Mouse (Mus musculus) liver, adult 2 months (tissue): ENCODE data around the gene Dhx37. TPM values are rescaled to one million over a fixed set of nuclear protein-coding genes. Genes with fewer than 3 reads are reported as not detected.
A peak's percentile ranks its signal among the peaks of the same experiment; 100 is the strongest.

Experiments
- DNase-seq: peaks from one replicate; pipeline ENCODE4 v3.0.0-alpha.2; 2011; ENCODE audit warnings: low read depth, low spot score; ENCODE audit errors: extremely low read depth
- H3K27ac ChIP-seq: fragments of 200-500 bp; replicated peaks from 2 replicates; pipeline ENCODE4 v1.5.1; 2012; ENCODE audit warnings: low read depth, mild to moderate bottlenecking, control low read depth, inconsistent platforms, low read length; ENCODE audit not compliant: insufficient read depth
- H3K27me3 ChIP-seq: fragments of 200-500 bp; 2 replicates; pipeline ENCODE4 v1.6.1; 2012; ENCODE audit warnings: mild to moderate bottlenecking, moderate library complexity, low read length, inconsistent platforms; ENCODE audit not compliant: control insufficient read depth, insufficient read depth
- H3K36me3 ChIP-seq: fragments of 200-500 bp; 2 replicates; pipeline ENCODE4 v1.6.1; 2012; ENCODE audit warnings: low read length, inconsistent platforms; ENCODE audit not compliant: control insufficient read depth, insufficient read depth
- H3K4me1 ChIP-seq: fragments of 200-500 bp; 2 replicates; pipeline ENCODE4 v1.6.1; 2011; ENCODE audit warnings: low read length; ENCODE audit not compliant: control insufficient read depth, insufficient read depth
- H3K4me3 ChIP-seq: fragments of 200-500 bp; 2 replicates; pipeline ENCODE4 v1.5.1; 2011; ENCODE audit warnings: low read depth, mild to moderate bottlenecking, control low read depth, low read length, moderate library complexity; ENCODE audit not compliant: insufficient read depth
- H3K79me2 ChIP-seq: fragments of 200-500 bp; 2 replicates; pipeline ENCODE4 v1.6.1; 2012; ENCODE audit warnings: inconsistent platforms, mild to moderate bottlenecking, low read length, moderate library complexity; ENCODE audit not compliant: control insufficient read depth, insufficient read depth
- H3K9ac ChIP-seq: fragments of 200-500 bp; 2 replicates; pipeline ENCODE4 v1.6.1; 2012; ENCODE audit warnings: low read depth, mild to moderate bottlenecking, control low read depth, inconsistent platforms, low read length
- CTCF ChIP-seq: fragments of 200-500 bp; IDR thresholded peaks from 2 replicates; pipeline ENCODE4 v1.5.1; 2011; ENCODE audit warnings: low read depth, low read length, control low read depth
- POLR2A ChIP-seq: fragments of 200-500 bp; IDR thresholded peaks from 2 replicates; pipeline ENCODE4 v1.6.1; 2011; ENCODE audit warnings: low read length, control low read depth; ENCODE audit not compliant: insufficient read depth; ENCODE audit errors: extremely low read depth
- WGBS: fragments of 180-500 bp; shearing (Covaris S2); methylation state at CpG from one replicate; pipeline ENCODE4 v1.1.7; 2018; 5-methylcytosine and 5-hydroxymethylcytosine counted together
- polyA plus RNA-seq: library from polyadenylated mRNA; depleted of rRNA; stranded (reverse); fragments of >200 nt; gene quantifications from 2 replicates; pipeline ENCODE4 v1.2.3, GENCODE M21; 2012
- total RNA-seq: library from RNA; depleted of rRNA; stranded (reverse); fragments of >200 nt; gene quantifications from 2 replicates; pipeline ENCODE4 v1.2.3, GENCODE M21; 2014

Gene Dhx37
- total and polyA plus RNA-seq, 2 experiments, result 3.8 to 14.0 TPM

- H3K9ac ChIP-seq, result peak overlapping the region; percentile 94
- TF ChIP-seq POLR2A (no peak), CTCF (no peak)
- DNase-seq, result no peak
- H3K4me1 ChIP-seq, result peaks cover 40% of the 10 kb centered on the region
- peaks cover 12% of the 10 kb centered on the region for H3K36me3 ChIP-seq
- peaks cover 37% of the 10 kb centered on the region for H3K79me2 ChIP-seq
- peak overlapping the region; percentile 80 for H3K27ac ChIP-seq
- H3K27me3 ChIP-seq, result no peaks in the 10 kb centered on the region
- 34% methylated on average over 7 of the region's 7 CpGs for WGBS
- peak overlapping the region; percentile 89 for H3K4me3 ChIP-seq
Observed at GRCm38 (mm10) chr5:125477533-125477932, 43.6 kb upstream of the Dhx37 start.

GRCm38 (mm10) chr5:125476799-125477198 lies 42.9 kb upstream of the Dhx37 start:
- H3K36me3 ChIP-seq, result peaks cover 8% of the 10 kb centered on the region
- peaks cover 37% of the 10 kb centered on the region for H3K79me2 ChIP-seq
- H3K27me3 ChIP-seq, result no peaks in the 10 kb centered on the region
- WGBS, result 46% methylated on average over 7 of the region's 7 CpGs
- peak overlapping the region; percentile 80 for H3K27ac ChIP-seq
- DNase-seq, result no peak
- peak overlapping the region; percentile 89 for H3K4me3 ChIP-seq
- H3K9ac ChIP-seq, result peak overlapping the region; percentile 94
- TF ChIP-seq POLR2A (no peak), CTCF (no peak)
- H3K4me1 ChIP-seq, result peaks cover 35% of the 10 kb centered on the region

- H3K4me3 ChIP-seq, result peak overlapping the region; percentile 89
- peak overlapping the region; percentile 80 for H3K27ac ChIP-seq
- peaks cover 4% of the 10 kb centered on the region for H3K36me3 ChIP-seq
- H3K27me3 ChIP-seq, result no peaks in the 10 kb centered on the region
- 14% methylated on average over 5 of the region's 5 CpGs for WGBS
- H3K4me1 ChIP-seq, result peaks cover 32% of the 10 kb centered on the region
- DNase-seq, result no peak
- peak overlapping the region; percentile 94 for H3K9ac ChIP-seq
- TF ChIP-seq CTCF (0 out of 2 replicates have a peak, but pooled peaks have one; percentile 22), POLR2A (0 out of 2 replicates have a peak, but pooled peaks have one; percentile 1)
- H3K79me2 ChIP-seq, result peaks cover 37% of the 10 kb centered on the region
Observed at GRCm38 (mm10) chr5:125476286-125476625, 42.3 kb upstream of the Dhx37 start.

- under 1% methylated on average over 60 of the region's 60 CpGs for WGBS
Observed at GRCm38 (mm10) chr5:125475601-125476285, 41.8 kb upstream of the Dhx37 start, which contains the start of gene Aacs. Aacs (plus strand) TSS chr5:125475814.

GRCm38 (mm10) chr5:125475030-125475429 lies 41.1 kb upstream of the Dhx37 start:
- Histone ChIP-seq H3K27ac (peak overlapping the region; percentile 18), H3K79me2 (peaks cover 37% of the 10 kb centered on the region), H3K9ac (peak overlapping the region; percentile 35; the same call in 1 of the 2 replicates), H3K4me1 (peaks cover 31% of the 10 kb centered on the region), H3K27me3 (no peaks in the 10 kb centered on the region), H3K36me3 (peaks cover 2% of the 10 kb centered on the region), H3K4me3 (no peak overlapping the region)
- no peak for DNase-seq
- WGBS, result 64% methylated on average over 12 of the region's 12 CpGs
- TF ChIP-seq POLR2A, result no peak
- TF ChIP-seq CTCF, result no peak

More at GRCm38 (mm10) chr5:125475601-125476285, 41.8 kb upstream of the Dhx37 start, which contains the start of gene Aacs:
- Histone ChIP-seq H3K9ac (peak within 1 kb of the TSS; percentile 94), H3K4me1 (peaks cover 29% of the 10 kb centered on the region), H3K27me3 (no peaks in the 10 kb centered on the region), H3K4me3 (peak within 1 kb of the TSS; percentile 89), H3K36me3 (peaks cover 2% of the 10 kb centered on the region), H3K79me2 (peaks cover 37% of the 10 kb centered on the region), H3K27ac (peak within 1 kb of the TSS; percentile 80)
- peak; percentile 95 for DNase-seq
- no peak for TF ChIP-seq CTCF
- peak; percentile 99 for TF ChIP-seq POLR2A
